Mouse (Mus musculus) megakaryocyte-erythroid progenitor cell, adult 5-6 weeks (primary cell): ENCODE results near the gene Dhrs7. TPM values are rescaled to one million over a fixed set of nuclear protein-coding genes. Genes with fewer than 3 reads are reported as not detected.
"Not testable (repeated sequence)": the region's sequence is repeated elsewhere in the genome, so short reads cannot be mapped to it uniquely, and the experiment has no call there.

Experiments used
- ATAC-seq: replicated peaks from 2 replicates; pipeline ENCODE4 v1.8.0; 2016; ENCODE audit warnings: mild to moderate bottlenecking, inconsistent platforms; ENCODE audit not compliant: severe bottlenecking, poor library complexity, low FRiP score, low TSS enrichment
- total RNA-seq, 2 experiments: library from RNA; stranded (forward) in 1 of 2; stranded (reverse) in 1 of 2; fragments of 200-1000, 215-1000 nt in 1 of 2; fragments of >200 nt in 1 of 2; fragmentation: Nextera tagmentation in 1 of 2; gene quantifications; 2 replicates each; pipeline ENCODE4 v1.2.3; 2014 to 2017

Gene Dhrs7
- total RNA-seq (2014; fragmentation: Nextera tagmentation) (1.4 and 1.6 TPM in 2 replicates), total RNA-seq (2017) (3.1 and 10.7 TPM in 2 replicates)

DNA sequence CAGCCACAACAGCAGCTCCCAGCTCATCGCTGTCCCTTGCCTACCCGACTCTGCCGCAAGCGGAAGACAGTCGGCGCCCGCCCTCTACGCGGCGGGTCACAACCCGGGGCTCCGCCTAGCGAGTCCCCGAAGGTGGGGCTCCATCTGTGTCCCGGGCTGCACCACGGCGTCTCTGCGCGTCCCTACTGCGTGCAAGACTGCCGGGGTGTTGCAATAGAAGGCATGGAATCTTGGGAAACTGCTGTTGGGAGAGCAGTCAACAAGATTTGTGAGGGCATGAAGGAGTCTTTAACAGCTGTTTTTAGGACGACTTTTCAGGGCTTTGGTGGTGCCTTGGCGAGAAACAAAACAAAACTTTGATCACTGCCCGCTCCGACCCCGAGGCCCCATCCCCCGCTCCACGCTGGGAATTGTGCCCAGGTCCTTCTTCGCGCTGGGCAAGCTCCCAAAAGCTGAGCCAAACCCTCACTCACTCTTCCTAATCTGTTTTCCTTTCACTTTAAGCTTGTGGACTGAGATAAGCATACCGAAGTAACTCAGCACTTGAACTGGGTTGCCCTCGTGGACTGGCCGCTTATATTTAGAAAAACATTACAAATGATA, at the start of gene Dhrs7:
Dhrs7 (minus strand) TSS at position 175 of the 603 bp plus-strand sequence.
- ATAC-seq, result peak; percentile 99

DNA sequence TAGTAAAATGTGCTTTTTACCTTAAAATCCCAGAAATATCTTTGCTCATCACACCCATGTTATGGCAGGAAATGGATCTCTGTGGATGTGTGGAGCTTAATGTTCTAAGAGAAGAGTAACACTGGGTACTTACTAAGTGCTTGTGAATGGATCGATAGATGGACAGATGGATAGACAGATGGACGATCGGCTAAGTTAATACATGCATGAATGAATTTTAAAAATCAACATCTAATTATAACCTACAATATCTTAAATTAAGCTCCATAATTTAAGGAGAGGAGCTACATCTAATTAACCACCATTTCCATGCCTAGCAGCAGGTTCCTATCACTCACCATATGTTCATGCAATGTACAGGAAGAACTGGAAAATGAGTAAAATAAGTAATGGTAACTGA, 45.3 kb upstream of the Dhrs7 start:
- ATAC-seq, result no peak

DNA sequence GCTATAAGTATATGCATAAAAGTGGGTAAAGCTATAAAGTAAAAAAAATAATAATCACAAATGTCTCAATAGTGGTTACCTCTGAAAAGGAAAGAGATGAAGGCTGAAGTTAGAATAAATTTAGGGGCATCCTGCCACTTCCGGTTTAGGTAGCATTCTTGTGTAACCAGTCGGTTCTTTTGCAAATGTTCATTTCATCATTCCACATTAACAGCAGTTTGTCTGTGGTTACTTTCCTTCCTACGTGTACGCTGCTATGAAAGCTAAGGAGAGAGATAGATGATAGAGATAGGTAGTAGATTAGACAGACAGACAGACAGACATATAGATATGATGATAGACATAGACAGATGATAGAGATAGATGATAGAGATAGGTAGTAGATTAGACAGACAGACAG, 39.4 kb upstream of the Dhrs7 start:
- ATAC-seq, result no peak

DNA sequence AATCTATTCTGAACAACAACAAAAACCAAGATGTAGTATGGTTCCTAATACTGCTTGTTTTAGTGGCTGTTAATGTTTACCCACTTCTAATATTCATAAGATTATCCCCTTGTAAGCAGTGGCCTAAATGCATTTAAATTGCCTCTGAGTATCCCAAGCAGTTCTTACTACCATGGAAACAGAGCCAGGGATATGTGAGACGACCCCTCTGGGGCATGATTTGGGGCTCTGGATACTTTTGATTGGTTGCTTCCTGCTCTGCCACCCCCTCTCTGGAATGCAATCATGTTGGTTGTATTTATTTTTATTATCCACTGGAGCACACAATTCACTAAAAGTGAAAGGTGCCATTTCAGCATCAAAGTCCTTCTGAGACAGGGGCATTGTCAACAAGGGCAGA, 35.3 kb upstream of the Dhrs7 start:
- no peak for ATAC-seq

DNA sequence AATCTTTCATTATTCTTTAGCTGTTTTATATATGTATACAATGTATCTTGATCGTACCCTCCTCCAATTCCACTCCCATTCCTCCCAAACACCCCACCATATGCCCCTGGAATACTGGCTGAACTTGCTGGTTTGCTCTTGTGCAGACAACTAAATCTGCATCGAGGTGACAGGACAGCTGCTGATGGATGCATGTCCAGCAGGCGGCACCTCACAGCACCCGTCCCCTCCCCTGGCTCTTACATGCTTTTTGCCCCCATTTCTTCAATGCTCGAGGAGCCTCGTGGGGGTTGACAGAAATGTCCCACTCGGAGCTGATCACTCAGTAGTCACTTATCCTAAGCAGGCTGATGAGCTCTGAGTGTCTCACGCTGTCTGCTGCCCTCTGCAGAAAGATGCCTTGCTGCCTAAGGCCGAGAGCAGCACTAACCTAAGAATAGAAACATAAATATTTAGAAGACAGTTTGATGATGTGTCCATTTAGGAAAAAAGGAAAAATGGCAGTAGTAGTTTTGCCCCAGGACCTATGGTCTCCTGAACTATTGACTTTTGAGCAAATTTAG, 30.3 kb upstream of the Dhrs7 start:
- no peak for ATAC-seq

DNA sequence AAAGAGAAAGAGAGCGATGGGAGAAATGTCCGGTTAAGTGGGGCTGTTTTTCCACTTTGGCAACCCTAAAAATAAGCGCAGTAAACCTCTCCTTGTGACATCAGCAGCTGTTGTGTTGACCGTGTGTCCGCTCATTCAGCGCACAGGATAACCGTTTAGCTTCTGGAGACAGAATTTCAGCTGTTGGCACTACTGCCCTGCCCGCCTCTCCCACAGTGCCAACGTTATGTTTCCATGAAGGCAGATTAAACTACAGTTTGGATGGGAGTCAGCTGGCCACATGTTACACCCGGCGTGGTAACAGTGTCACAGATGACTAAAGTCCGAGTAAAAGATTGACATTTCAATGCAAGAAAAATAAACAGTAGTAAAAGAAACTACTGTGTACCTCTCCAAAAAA, 29.7 kb upstream of the Dhrs7 start:
- no peak for ATAC-seq

DNA sequence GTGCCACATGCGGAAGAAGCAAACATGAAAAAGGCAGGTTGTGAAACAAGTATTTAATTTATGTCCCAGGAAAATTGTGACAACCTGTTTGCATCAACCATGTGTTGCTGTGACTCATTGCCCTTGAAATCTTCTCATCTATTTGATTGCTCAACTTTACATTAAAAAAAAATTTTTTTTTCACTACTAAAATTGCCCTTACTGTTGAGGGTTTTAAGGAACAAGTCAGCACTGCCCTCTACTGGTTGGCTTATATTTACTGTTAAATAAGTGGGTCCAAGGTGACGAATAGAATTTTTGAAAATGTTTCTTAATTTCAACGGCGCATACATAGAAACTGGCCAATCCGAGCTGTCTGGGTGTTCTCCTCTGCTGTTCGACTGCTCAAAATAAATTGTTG, 29.2 kb upstream of the Dhrs7 start:
- ATAC-seq, result peak; percentile 50; the same call in 1 of the 2 replicates

DNA sequence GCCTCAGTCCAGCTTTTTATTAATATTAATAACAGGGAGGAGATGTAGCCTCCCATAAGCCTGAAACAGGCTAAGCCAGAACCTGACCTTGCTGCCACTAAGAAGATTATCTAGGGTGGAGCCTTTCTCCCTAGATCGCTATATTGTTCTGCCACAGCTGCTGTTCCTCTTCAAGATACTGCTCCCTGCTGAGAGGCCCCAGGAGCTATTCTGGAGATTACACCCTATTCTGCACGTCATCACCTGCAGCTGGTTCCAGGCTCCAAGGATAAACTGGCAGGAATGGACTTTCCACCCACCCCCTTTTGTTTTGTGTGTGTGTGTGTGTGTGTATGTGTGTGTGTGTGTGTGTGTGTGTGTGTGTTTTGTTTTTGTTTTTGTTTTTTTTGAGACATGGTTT, 23.6 kb upstream of the Dhrs7 start:
- ATAC-seq, result not testable (repeated sequence)

DNA sequence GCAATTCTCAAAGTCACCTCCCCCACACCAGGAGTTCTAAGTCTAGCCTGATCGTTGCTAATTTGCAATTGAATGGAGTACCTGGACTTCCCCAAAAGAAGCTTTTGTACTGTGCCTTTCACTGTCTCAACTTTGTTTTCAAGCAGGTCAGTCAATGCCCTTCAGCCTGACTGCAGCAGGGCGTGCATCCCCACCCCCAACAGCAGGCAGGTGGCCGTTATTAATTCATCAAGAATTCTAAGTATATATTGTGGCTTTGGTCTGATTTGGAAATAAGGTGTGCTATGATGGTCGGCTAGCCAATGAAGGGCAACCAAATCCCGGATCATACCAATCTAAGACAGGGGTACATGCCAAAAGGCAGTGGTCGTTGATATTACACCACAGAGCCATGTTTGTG, 23.0 kb upstream of the Dhrs7 start:
- not testable (repeated sequence) for ATAC-seq

DNA sequence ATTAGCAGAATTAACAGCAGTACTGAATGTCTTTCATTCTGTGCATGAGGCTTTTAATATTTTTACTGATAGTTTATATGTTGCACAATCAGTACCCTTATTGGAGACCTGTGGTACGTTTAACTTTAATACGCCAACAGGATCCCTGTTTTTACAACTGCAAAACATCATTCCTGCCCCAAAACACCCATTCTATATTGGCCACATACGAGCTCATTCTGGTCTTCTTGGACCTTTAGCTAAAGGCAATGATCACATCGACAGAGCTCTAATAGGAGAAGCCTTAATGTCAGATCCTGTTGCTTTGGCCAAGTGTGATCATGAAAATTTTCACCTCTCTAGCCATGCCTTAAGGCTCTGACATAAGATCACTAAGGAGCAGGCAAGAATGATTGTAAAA, 21.9 kb upstream of the Dhrs7 start:
- ATAC-seq, result not testable (repeated sequence)

DNA sequence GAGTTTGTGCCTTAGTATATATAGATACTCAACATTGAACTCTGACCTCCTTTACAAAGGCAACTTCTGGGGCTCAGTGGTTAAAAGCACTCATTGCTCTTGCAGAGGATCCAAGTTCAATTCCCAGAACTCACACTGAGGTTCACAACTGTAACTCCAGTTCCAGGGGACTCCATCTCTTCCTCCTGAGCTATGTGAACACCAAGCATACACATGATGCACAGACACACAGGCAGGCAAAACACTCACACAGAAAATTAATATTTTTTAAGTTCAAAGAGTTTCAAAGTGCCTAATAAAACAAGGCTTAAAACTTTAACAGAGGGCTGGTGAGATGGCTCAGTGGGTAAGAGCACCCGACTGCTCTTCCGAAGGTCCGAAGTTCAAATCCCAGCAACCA, 18.9 kb upstream of the Dhrs7 start:
- no peak for ATAC-seq

DNA sequence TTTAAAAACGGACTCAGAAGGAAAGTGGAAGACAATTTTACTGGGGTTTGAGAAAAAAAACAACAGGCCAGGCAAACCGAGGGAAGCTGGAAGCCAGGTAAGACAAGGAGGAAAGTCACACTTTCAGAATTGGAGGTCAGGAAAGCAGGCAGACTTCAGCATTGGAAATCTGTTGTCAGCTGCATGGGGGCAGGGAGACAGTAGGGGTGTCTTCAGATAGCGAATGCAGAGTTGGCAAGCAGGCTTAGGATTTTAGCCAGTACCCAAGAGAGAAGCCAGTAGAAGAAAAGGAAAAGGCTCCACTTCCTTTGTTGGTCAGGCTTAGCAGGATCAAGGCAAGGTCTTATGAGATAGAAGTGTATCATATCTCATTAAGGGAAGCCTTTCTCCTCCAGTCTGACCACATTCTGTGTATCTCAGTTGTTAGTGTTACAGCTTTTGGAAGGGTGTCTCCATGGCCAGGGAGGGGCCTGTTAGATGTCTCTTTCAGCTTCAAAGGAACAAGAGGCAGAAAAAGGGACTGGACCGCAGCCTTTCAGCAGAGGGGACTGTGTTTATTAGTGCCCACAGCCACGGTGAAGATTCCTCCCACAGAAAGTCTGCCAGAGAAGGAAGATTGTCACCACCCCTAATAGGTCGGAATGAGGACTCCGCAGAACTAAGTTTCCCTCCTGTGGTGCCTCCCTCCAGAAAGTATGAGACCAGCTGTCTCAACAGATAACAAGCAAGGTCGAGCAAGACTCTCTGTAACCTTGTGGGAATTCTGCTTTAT, 18.0 kb upstream of the Dhrs7 start:
- peak; percentile 75 for ATAC-seq

DNA sequence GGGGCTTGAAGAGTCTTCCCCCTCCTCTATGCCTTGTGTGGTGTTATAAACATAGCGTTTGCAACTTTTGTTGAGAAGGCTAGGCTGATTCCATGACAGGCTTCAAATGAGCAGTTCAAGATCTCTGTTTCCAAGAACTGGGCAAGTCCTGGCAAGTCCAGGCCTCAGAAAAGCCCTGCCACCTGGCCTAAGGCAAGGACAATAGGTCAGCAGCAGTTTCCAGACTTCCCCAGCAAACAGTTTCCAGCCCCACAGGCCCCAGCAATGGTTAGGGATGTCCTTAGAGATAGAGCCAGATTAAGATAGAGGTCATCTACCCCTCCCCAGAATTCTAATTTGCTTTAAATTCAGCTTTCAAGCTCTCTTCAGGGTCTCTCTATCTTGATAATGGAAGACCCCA, 17.2 kb upstream of the Dhrs7 start:
- ATAC-seq, result no peak

DNA sequence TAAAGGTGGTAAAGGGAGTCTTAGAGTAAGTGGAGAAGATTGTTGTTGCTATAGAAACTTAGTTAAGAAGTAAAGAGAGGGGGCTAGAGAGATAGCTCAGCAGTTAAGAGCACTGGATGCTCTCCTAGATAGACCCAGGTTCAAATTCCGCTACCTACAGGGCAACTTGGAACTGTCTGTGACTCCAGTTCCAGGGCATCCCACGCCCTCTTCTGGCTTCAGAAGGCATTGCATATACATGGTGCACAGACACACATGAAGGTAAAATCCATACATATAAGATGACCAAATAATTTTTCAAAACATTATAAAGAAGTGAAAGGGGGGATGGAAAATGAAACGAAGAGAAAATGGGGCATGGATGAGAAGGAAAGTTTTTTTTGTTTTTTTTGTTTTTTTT, 14.9 kb upstream of the Dhrs7 start:
- 0 out of 2 replicates have a peak, but pooled peaks have one; percentile 51 for ATAC-seq

DNA sequence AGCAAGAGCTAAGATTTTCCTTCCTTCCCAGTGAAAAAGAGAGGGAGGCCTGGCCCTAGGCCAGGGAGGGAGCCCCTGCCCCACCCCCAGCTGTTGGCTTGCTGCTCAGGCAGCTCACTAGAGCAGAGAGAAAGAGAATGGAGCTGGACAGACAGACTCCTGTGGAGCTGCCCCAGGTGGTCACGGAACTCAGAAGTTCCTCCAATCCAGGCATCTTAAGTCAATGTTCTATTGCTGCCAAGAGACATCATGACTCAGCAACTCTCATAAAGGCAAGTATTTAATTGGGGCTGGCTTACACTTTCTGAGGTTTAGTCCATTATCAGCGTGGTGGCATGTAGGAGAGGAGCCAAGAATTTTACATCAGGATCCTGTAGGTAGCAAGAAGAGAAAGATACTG, 10.1 kb upstream of the Dhrs7 start:
- ATAC-seq, result peak; percentile 48

DNA sequence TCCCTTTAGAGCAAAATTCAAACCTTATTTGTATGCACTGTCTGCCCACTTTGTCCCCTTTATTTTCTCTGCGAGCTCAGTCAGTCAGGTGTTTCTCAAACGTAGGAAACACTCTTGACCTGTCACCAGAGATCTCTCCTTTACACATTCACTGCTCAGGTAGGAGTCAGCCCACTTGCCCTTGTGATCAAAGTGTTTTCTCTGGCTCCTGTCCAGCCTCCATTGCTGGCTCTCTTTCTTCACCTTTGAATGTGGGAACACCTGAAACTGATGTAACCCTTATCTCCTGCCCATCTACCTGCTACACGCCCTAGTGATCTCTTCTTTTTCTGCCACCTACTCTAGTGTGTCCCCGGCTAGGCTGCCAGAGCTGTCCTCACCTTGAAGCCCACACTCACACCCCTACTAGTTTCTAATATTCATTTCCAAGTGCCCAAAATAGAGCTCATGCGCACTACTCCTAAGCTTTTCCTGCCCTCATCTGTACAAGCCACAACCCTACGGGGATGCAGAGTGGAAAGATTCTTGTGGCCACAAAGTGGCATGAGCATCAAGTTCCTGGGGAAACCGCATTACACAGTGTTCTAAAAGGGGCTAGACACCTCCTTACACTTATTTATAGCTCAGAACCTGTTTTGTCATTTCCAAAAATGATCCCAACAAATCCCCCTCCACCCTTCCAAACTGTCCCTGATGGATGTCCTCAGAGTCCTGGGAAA, 9.5 kb upstream of the Dhrs7 start:
- no peak for ATAC-seq

DNA sequence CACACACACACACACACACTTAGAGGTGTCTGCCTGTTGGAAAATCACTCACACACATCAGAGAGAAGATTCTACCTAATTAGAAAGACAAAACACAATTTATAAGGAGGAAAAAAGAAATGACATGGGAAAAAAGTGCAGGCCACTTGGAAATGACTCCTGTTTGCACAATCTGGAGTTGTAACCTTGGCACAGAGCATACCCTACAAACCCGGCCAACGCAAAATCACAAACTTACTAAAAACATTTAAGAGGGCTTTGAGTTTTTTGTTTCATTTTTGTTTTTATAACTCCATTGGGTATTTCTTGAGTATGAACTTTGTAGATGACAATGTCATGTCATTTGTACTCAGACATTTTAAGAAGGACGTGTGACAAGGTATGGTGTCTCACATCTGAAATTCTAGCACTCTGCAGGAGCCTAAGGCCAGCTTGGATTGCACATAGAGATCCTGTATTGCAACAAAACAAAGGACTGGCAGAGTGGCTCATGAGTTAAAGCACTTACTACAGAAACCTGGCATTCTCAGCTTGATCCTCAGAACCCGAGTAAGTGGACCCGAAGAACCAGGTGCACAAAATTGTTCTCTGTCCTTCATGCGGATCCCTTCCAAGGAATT, 6.9 kb upstream of the Dhrs7 start:
- ATAC-seq, result no peak

DNA sequence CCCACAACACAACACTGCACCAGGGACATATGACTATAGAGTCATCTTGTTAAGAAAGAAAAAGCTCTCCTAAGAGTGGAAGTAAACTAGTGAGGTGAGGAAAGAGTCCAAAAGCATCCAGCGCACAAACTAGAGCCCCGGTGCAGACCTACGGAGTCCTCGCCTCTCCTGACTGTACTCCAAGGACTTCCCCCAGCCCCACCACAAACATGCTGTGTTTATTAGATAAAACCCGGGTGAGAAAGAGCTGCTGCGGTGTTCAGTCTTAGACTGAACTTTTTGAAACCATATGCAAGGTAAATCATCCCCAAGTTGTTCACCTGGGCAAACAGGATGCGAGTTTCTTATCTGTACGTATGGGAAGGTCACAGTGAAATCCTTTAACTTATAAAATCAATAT, 6.2 kb upstream of the Dhrs7 start:
- ATAC-seq, result peak; percentile 91

DNA sequence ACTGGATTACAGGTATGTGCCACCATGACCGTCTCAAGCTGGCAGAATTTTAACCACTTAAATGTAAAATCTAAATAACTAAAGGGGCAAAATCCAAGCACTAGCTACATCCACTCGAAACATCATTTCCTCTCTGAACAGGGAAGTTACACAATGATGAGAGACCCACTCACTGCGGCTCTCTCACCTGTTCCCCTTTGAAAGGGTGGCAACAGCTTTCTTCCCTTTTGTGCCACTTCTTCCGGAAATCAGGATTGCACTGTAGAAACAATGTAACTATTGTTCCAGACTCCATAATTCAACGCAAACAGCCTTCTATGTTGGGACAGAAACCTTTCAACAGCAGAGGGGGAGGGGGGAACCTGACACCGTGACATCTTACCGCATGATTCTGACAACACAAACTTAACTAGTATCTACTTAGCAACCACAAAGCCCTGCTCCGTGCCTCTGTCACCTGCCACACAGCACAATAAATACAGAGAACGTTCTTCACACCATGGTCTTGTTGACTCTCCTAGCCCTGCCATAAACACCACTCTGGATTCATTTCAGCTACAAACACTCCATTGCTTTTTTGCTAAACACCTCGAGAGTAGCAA, 3.3 kb upstream of the Dhrs7 start:
- ATAC-seq, result no peak
